Mouse (Mus musculus): ENCODE measurements around the gene Sesn1.
"Not testable (repeated sequence)": the region's sequence is repeated elsewhere in the genome, so short reads cannot be mapped to it uniquely, and the experiment has no call there.

Sesn1 gene

DNA sequence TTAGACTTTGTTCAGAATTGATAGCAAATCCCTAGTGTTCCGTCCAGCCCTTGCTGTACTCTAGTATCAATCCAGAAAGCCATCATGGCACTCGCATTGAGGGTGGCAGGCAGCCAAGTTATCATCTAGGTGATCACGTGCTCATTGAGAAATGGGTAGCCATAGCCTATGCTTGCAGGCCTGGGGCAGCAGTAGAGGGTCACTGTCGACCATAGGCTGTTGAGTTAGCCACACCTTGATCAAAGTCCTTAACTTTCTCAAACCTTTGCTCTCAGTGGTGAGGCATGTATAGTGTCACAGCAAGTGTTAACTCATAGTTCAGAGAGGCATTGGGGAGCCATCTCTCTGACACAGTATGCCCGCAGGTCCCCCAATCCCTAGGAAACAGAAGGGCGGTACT is 11.4 kb downstream of the Sesn1 start:
- DNase-seq (ENCODE audit: low read depth, low spot score) = no peak

DNA sequence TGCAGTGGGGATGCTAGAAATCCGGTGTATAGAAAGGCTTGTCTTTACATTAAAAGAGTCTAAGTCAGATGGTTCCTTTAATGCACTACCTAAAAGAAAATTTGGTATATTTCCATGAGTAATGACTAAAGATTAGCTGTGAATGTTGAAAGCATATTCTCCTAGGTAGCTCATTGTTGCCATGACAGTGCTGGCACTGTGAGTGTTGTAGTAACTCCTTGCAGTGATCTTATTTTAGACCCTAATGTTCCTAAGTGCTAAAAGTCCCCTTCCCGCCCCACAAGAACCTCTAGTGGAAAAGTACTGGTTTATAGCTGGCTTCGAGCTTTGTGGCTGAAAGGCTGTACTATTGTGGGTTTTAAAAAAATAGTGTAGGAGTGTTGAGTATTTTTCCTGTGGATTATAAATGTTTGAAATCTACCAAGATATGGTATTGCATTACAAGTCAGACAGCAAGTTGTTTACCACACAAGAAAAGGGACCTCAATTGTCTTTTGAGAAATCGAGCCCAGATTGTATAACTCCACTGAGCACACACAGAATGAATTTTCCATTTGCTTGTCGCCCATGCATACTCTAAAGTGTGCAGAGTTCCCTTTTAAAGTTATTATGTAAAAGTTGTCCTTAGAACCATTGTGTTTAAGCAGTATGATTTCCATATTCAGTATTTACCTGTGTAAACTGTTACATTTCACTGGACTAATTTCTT is 13.0 kb downstream of the Sesn1 start:
- DNase-seq (ENCODE audit: low read depth, low spot score) = no peak

DNA sequence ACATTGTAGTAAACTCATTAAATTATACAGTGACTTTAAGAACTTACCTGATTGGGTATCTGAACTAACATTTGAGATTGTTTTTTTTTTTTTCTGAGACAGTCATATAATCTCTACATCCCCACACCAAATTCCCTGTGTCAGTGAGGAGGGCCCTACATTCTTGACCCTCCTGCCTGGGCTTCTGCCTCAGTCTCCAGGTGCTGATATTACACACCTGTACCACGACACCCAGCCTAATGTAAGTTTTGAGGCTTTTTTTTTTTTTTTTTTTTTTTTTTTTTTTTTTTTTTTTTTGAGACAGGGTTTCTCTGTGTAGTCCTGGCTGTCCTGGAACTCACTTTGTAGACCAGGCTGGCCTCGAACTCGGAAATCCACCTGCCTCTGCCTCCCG is 13.5 kb downstream of the Sesn1 start:
- DNase-seq (ENCODE audit: low read depth, low spot score) = not testable (repeated sequence)

DNA sequence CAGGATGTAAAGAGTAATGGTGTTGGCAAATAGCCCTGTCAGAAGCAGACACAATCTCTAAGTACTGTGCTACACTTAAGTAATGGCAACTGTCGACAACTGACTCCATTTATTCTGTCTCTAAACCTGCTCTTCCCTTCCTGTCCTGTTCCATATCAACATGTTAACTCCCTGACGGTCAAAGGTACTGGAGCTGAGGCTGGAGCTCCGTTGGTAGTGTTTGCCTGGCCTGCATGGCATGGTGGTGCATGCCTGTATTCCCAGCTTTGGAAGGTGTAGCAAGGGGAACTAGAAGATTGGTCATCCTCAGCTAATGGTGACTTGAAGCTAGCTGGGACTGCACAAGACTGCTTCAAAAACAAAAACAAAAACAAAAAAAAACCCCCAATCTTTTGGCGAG is 14.2 kb downstream of the Sesn1 start:
- no peak for DNase-seq (ENCODE audit: low read depth, low spot score)

DNA sequence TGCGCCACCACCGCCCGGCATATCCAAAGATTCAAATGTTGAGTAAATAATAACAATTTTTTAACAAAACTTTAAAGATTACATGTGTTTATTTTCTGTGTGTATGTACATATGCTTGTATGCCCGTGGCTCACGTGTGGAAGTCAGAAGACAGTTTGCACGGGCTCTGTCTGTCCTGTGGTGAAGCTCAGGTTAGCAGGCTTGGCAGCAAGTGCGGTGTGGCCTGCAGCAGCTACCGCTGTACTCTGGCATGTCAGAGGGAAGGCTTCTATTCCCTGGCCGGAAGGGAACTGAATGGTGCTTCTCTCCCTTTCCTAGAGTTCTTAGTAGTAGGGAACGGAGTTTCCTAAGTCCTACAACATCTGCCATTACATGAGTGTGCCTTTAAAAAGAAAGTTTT is 15.3 kb downstream of the Sesn1 start:
- DNase-seq (ENCODE audit: low read depth, low spot score) = no peak

DNA sequence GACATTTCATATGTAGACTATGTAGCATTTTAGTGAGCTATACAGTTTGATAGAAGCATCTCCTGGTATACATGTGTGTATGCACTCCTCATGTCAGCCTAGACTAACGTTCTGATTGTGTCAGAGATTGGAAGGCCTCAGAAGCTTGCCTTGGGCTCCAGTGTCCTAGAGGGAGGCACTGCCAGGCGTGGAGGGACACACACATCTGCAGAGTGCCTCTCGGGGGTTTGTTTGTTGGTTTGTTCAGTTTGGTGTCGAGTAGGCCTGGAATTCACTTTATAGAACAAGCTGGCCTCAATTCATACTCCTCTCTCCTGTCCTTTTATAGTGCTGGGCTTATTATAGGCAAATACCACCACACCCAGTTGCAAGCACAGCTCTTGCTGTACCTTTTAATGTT is 16.3 kb downstream of the Sesn1 start:
- DNase-seq (ENCODE audit: low read depth, low spot score) = no peak

DNA sequence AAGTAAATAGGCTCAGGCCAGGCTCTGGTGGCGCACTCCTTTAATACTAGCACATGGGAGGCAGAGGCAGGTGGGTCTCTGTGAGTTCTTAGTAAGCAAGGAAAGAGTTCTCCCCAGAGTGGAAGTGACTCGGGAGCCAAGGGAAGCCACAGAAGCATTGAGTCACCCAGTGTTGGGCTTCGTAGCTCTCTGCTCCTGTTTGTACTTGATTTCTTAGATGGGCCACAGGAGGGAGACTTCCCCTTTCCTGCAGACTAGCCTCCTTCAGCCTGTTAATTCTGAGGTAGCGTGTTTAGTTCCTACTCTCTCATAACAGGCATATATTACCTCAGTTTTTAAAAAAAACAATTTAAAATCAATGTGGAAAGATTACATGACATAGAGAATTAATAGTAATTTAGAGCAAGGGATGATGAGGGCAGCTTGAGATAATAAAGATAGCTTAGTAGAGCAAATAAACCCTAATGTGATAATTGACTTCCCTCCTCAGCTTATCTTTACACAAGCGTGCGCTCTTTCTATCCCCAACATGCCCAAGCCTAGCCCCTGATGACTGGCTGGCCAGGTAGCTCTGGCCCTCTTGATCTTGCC is 16.9 kb downstream of the Sesn1 start:
- no peak for DNase-seq (ENCODE audit: low read depth, low spot score)

DNA sequence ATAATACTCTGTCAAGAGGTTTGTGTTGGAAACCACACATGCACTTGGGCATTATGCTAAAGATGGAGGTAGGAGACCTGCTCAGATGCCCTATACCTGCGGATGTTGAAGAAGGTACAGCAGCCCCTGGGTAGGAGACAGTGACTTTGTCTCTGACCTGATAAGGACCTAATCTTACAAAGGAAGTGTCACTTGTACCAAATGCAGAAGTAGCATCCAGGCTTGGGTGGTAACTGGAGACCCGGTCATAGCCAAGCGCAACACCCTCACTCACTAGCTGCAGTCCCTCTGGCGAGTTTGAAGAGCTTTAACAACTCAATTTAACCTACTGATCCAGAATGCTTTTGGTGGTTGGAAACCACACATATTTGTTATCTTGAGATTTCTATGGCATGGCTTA is 18.0 kb downstream of the Sesn1 start:
- DNase-seq (ENCODE audit: low read depth, low spot score) = no peak

DNA sequence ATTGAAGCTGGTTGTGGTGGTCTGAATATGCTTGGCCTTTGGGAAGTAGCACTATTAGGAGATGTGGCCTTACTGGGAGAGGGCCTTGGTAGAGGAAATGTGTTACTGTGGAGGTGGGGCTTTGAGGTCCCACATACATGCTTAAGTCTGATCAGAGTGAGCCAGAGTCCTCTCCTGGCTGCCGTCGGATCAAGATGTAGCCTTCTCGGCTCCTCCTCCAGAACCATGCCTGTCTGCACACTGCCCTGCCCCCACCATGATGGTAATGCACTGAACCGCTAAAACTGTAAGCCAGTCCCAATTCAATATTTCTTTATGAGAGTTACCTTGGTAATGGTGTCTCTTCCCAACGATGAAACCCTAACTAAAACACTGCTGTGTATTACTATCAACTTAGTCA is 19.5 kb downstream of the Sesn1 start:
- DNase-seq (ENCODE audit: low read depth, low spot score) = no peak

DNA sequence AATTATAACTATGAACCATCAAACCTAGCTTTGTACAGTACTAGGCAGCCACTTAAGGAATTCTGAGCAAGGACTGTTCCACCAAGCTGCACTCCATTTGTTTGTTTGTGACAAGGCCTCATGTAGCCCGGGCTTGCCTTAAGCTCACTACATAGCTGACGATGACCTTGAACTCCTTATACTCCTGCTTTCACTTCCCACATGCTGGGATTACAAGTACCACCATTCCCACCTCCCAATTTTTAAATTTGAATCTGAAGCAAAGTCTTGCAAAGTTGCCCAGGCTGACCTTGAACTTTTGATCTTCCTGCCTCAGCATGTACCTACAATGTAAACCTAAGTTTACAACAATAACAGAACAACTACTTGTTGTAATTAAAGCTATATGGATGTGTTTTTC is 20.2 kb downstream of the Sesn1 start:
- DNase-seq (ENCODE audit: low read depth, low spot score) = no peak

DNA sequence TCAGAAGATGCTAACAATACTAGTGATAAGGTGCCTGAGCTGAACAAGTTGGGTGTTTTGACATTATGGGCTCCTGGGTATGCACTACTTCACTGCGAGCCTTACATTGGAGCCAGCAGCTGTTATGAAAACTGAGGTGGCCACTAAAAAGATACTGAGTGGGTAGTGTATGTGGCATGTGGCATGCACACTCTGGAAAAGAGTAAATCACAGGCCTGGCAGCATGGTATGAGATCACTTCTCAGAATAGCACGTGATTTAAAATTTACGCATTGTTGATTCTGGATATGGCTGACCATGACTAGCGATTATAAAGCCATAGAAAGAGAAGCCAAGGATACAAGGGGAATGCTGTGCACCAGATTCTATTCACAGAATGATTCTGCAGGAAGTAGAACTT is 20.7 kb downstream of the Sesn1 start:
- no peak for DNase-seq (ENCODE audit: low read depth, low spot score)

DNA sequence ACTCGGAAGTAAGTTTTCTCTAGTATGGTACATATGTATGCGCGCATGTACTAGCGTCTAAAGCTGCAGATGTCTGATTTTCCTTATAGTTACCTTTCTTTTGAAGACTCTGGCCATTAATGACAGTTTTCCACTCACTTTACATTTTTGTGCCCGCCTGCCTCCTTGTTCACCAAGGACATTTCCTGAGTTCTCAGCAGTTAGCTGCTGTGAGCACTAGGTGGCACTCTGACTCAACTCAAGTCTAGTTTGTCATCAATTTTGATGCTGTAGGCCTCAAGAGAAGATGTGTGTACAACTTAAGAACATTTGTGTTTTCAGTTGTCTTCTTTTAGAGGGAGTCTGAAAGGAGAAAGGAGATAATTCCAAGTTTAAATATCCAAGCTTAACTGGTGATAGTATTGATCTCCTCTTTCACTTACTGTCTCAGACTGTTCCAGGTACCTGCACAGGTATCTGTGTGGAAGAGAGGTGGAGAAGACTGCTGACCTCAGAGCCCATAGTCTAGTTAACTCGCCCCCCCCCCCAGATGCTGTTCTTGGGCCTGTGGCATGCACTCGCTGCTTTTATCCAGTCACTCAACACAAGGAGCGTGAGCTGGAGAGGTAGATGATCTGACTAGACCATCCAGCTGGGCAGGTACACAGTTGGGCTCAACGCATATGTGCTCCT is 21.3 kb downstream of the Sesn1 start:
- DNase-seq (ENCODE audit: low read depth, low spot score) = peak; percentile 88

DNA sequence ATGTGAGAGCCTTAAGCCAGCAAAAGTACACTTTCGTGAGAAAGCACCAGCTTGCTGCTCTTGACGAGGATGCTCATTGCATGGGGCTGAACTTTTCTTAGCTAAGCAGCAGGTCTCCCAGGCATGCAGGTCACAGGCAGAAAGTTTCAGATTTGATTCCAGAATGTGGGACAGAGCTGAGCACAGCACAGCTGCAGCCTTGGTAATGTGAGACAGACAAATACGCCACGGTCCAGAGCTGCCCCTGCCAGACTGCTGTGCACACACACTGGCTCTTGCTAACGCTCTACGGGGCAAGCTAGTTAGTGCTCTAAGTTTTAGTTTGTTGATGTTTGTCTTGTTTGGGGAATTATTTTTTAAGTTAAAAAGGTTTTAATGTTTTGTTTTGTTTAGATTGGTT is 22.5 kb downstream of the Sesn1 start:
- DNase-seq (ENCODE audit: low read depth, low spot score) = no peak

DNA sequence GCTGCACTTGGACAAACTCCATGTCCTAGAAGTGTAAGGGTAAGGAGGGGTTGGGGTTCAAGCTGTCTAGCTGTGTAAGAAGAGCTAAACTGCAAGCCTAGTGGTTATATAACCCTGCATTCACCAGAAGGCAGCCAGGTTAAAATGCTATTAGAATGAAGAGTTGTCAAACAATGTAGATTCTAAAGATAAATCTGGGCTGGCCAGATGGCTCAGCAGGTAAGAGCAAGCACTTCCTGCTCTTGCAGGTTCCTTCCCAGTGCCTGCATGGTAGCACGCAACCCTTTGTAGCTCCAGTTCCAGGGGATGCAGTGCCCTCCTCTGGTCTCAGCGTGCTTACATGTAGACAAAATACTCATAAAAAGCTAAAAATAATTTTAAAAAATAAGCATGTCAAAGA is 24.4 kb downstream of the Sesn1 start:
- peak; percentile 44 for DNase-seq (ENCODE audit: low read depth, low spot score)

DNA sequence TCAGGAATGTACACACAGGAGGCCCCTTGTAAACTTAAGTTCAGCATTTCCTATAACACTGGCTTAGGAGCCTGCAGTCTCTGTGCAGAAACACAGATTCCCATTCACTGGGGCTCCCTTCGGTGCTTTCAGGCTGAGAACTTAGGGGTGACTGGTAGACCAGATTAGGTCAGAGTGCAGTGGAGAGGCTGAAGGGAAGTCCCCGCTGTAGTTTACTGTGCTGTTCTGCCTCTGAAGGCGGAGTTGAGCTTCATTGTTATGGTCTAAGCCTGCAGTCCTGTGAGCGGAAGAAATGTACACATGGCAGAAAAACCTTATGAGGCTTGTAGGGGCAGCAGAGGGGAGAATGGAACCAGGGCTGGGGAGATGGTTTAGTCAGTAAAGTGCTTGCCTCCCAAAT is 29.2 kb downstream of the Sesn1 start:
- peak; percentile 71 for DNase-seq (ENCODE audit: low read depth, low spot score)

DNA sequence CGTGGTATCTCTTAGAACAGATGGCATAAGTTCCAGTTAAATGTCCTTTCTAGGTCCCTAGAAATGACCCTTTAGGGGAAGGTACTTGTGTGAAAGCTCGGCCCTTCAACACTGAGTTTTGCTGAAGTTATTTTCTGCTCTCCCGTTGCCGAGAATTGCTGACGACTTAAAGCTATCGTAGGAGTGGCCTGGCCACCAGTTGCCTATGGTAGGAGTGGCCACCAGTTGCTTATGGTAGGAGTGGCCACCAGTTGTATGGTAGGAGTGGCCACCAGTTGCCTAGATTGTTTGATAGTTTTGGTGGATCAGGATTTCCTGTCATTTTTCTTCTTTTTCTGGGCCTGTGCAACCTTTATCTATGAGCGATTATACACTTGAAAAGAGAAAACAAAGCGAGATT is 38.0 kb downstream of the Sesn1 start:
- no peak for DNase-seq (ENCODE audit: low read depth, low spot score)

DNA sequence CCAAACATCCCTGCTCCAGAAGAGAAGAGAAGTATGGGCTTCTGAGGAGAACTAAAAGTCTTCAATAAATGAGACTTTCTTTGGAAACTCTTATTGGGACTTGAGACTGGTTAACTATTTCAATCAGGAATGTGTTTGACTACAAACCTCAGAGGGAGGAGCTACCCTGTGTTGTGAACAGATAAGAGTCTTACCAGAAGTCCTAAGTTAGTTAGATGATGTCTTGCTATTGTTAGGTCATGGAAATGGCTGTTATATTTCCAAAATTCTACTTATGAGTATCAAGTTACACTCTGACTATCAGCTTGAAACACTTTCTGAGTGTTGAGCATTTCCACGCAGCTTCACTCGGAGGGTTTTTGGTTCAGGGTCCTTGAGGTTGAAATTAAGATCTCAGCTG is 39.0 kb downstream of the Sesn1 start:
- no peak for DNase-seq (ENCODE audit: low read depth, low spot score)

DNA sequence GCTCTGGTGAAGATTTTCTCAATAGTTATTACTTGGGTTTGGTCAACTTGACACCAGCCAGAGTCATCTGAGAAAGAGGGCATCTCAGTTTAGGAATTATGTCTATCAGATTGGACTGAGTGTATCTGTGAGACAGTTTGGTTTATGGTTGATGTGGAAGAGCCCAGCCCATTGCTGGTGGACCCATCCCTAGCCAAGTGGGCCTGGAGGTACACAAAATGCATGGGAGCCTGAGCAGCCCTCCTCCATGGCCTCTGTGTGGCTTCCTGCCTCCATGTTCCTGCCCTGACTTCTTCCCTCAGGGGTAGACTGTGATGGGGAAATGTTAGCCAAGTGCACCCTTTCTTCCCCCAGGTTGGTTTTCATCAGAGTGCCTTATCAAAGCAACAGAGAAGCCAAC is 50.1 kb downstream of the Sesn1 start:
- DNase-seq (ENCODE audit: low read depth, low spot score) = no peak

DNA sequence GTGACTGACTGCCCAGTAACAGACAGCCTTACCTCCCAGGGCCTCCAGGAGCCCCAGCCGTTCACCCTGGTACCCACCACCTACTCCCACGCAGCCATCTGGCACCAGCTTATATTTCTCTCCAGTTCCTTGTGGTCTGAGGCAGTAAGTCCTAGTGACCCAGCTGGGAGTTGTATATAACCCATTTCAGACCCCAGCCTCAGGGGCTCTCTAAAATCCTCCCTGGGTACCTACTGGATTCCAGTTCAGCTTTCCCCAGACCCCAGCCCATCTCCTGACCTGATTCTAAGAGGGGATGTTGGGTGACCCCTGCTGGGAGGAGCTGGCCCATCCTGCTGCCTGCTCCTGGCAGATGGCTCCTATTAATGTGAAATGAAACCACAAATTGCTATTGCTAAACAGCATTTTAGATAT is 50.5 kb downstream of the Sesn1 start:
- no peak for DNase-seq (ENCODE audit: low read depth, low spot score)

DNA sequence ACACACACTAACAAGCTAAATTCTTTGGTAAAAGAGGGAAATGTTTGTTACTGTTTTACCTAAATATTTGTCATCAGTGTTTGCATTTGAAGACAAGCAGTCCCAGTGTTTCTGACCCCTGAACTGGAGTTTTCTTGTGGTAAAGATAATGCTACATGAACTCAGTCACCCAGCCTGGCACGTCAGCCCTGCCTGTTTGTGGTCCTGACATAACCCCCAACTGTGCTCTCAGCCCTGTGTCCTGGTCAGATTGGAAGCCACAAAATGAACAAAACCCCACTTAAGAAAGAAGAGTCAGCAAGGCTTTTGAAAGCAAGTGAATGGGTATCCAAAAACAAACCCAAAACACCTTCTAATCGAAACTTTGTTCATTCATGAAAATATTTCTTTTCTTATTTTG is 53.3 kb downstream of the Sesn1 start:
- DNase-seq (ENCODE audit: low read depth, low spot score) = no peak

DNA sequence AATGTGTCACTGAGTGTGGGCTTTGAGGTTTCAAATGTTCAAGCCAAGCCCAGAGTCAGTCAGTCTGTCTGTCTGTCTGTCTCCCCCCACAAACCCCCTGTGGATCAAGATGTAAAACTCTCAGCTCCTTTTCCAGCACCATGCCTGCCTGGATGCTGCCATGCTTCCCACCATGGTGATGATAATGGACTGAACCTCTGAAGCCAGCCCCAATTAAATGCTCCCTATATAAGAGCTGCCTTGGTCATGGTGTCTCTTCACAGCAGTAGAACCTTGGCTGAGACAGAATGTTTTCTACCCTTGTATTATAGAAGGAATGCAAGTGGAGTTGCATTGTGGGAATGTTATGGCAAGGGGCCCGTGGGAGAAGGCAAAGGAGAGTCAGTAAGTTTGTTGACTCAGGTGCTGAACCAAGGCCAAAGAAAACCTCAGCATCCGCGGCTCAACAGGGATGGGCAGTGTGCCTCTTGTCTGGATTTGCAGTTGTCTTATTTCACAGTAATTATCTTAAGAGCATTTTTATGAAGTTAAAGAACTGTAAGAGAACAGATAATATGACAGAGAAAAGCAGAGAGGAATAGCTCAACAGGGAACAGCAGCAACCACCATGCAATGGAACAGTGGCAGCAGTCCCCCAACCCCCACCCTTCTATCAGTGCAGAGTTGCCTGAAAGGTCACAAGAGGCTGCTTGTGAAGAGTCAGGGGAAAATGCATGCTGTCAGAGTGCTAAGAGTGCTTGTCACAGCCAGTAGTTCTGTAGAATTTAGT is 56.5 kb downstream of the Sesn1 start:
- DNase-seq (ENCODE audit: low read depth, low spot score) = peak; percentile 41

DNA sequence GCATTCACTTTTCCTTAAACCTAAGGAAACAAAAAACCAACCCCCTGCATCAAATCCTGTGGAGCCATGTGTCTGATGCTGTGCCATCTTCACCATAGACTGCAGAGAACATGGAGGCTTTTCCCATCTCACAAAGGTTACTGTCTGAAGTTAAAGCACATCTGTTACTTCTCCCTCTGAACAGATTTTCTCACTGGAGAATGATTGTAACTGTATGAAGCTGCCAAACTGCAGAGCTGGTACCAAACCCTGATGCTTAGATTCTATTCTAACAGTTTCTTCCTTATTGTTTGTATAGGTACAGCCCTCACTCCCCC is 57.1 kb downstream of the Sesn1 start:
- DNase-seq (ENCODE audit: low read depth, low spot score) = no peak

DNA sequence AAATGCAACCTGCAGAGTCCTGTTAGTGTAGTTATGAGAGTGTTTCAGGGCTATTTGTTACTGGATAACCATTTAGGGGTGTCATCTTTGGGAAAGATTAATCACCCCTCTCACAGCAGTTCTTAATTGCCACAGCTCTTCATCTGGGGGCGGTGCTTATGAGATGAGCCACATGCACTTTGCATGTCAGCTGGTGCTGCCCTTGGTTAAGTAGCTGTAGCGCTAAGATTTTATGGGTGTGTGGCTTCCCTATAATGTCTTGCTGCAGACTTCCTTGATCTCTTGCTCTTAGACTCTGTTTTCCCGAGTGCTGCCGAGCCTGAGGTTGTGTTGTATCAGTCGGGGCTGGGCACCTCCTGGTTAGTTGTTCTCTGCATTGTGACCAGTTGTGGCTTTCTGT is 58.2 kb downstream of the Sesn1 start:
- DNase-seq (ENCODE audit: low read depth, low spot score) = peak; percentile 50

All from CD4-positive, CD25-positive, alpha-beta regulatory T cell, adult 2 months (primary cell).